Mouse (Mus musculus): ENCODE measurements around the gene Stag3.

- TF ChIP-seq CTCF (IDR thresholded peaks at IDR 0.05; ENCODE audit: extremely low read depth, insufficient read length, insufficient replicate concordance, low read depth, low read length) (no peak), POLR2A (IDR thresholded peaks at IDR 0.05; ENCODE audit: low read depth, low read length) (no peak)
These were observed 789 bp downstream of the Stag3 start for GRCm38 (mm10) chr5:138280829-138281228.

Data from small intestine, adult 2 months (tissue).